Comparison of ENCODE assay signal across 30 mouse cellular contexts in genomic region chr4:108182278-108182677, GRCm38 (mm10). TPM values are rescaled to one million over a fixed set of nuclear protein-coding genes. Genes with fewer than 3 reads are reported as not detected.
DNase-seq lines count a peak whose midpoint lies in the region; ATAC-seq and TF ChIP-seq lines count a peak whose summit lies in the region.
"Had no signal": no experiment of that assay in that cellular context is flagged by ENCODE, and none has a peak within 500 bp of the region (broad histone marks: within the 10 kb centered on the region; RNA-seq: fewer than 3 reads in every experiment).

No protein-coding gene starts in this region.

- 0 out of 2 replicates have a peak, but pooled peaks have one; percentile 25 for TF ChIP-seq EP300 in ES-Bruce4 (IDR thresholded peaks at IDR 0.05; ENCODE audit: insufficient read depth, low read depth, low read length)

- H3K4me3 ChIP-seq in ES-Bruce4 (ENCODE audit: low read depth, low read length) (no peak overlapping the region), ES-E14 (ENCODE audit: insufficient read depth in 1 of 2, low read depth in 1 of 2, low read length in 2 of 2, poor library complexity in 1 of 2, severe bottlenecking in 1 of 2) (no peak overlapping the region)
- no peak overlapping the region for H3K4me3 ChIP-seq in intestine, postnatal 0 days (ENCODE audit: low read depth, low read length)
- H3K4me3 ChIP-seq: embryonic facial prominence, embryonic 10.5 days; embryonic facial prominence, embryonic 13.5 days; erythroblast, embryonic 14.5 days; forebrain, embryonic 12.5 days; forebrain, embryonic 15.5 days; heart, adult 2 months; heart, embryonic 10.5 days; hindbrain, embryonic 12.5 days; hindbrain, embryonic 15.5 days had no signal

- H3K36me3 ChIP-seq in ES-Bruce4 (ENCODE audit: control insufficient read depth, insufficient read depth, low read length, poor library complexity, severe bottlenecking) (peaks cover 22% of the 10 kb centered on the region), ES-E14 (ENCODE audit: control insufficient read depth, insufficient read depth, low read length, poor library complexity, severe bottlenecking) (peaks cover 40% of the 10 kb centered on the region)
- H3K36me3 ChIP-seq in intestine, postnatal 0 days (ENCODE audit: control insufficient read depth, insufficient read depth): peaks cover 2% of the 10 kb centered on the region; the same call in 1 of the 2 replicates
- H3K36me3 ChIP-seq: forebrain, embryonic 12.5 days; forebrain, embryonic 15.5 days; G1E; heart, embryonic 10.5 days; hindbrain, embryonic 12.5 days; hindbrain, embryonic 15.5 days had no signal

- DNase-seq in ES-E14 (ENCODE audit: low read depth, low spot score) (peak; percentile 90), ZHBTc4 (ENCODE audit: low read depth, low spot score) (peak; percentile 97)
- DNase-seq in adrenal gland, adult 2 months: no peak
- no peak for DNase-seq in left cerebral cortex, postnatal 36 days (ENCODE audit: low spot score in 2 of 2)
- DNase-seq: adrenal gland, postnatal 14 days; cerebellum, adult 11-12 months; cerebellum, adult 8-10 months; cerebellum, postnatal 10 days; cerebellum, postnatal 36 days; embryo, embryonic 11 days; gastrocnemius, postnatal 25 days; heart, adult 2 months; kidney, adult 11 months had no signal

- no peak for TF ChIP-seq POLR2A in ES-Bruce4 (IDR thresholded peaks at IDR 0.05; ENCODE audit: insufficient read depth, low read length)

- H3K27me3 ChIP-seq in ES-Bruce4 (ENCODE audit: control insufficient read depth, insufficient read depth, low read length, poor library complexity, severe bottlenecking): no peaks in the 10 kb centered on the region; the same call in 1 of the 2 replicates
- H3K27me3 ChIP-seq in intestine, postnatal 0 days (replicated peaks; ENCODE audit: control insufficient read depth, insufficient read depth, low read length): no peaks in the 10 kb centered on the region
- H3K27me3 ChIP-seq: embryonic facial prominence, embryonic 13.5 days; forebrain, embryonic 12.5 days; forebrain, embryonic 15.5 days; hindbrain, embryonic 12.5 days; hindbrain, embryonic 15.5 days; Patski had no signal

- no peak for TF ChIP-seq CTCF in ES-Bruce4 (IDR thresholded peaks at IDR 0.05; ENCODE audit: low read depth, low read length)
- no peak for TF ChIP-seq CTCF in intestine, postnatal 0 days (IDR thresholded peaks at IDR 0.05; ENCODE audit: low read depth)

- H3K4me2 ChIP-seq in intestine, postnatal 0 days (replicated peaks; ENCODE audit: low read depth): no peak overlapping the region
- H3K4me2 ChIP-seq: embryonic facial prominence, embryonic 13.5 days; forebrain, embryonic 12.5 days; forebrain, embryonic 15.5 days; hindbrain, embryonic 12.5 days; hindbrain, embryonic 15.5 days had no signal

- in situ Hi-C loops in ES-E14 (cut with MboI; ENCODE audit: low sequenced_read_pairs in 2 of 2, unreplicated experiment in 2 of 2): no loop called here

- no peak overlapping the region for H3K9ac ChIP-seq in ES-Bruce4 (ENCODE audit: low read depth, poor library complexity, severe bottlenecking)
- H3K9ac ChIP-seq in ES-E14 (ENCODE audit: insufficient read depth, low read depth, low read length, poor library complexity, severe bottlenecking): no peak overlapping the region
- no peak overlapping the region for H3K9ac ChIP-seq in intestine, postnatal 0 days (ENCODE audit: low read depth, low read length)
- H3K9ac ChIP-seq: embryonic facial prominence, embryonic 13.5 days; forebrain, embryonic 12.5 days; forebrain, embryonic 15.5 days; hindbrain, embryonic 12.5 days; hindbrain, embryonic 15.5 days had no signal

- 79% methylated on average over 1 of the region's 1 CpGs for WGBS in intestine, postnatal 0 days

- no peak for ATAC-seq in intestine, postnatal 0 days
- ATAC-seq: forebrain, embryonic 15.5 days; Patski had no signal

- H3K9me3 ChIP-seq in ES-Bruce4 (replicated peaks; ENCODE audit: control insufficient read depth, insufficient read depth, low read length, poor library complexity, severe bottlenecking): peaks cover 5% of the 10 kb centered on the region; the same call in 1 of the 2 replicates
- no peaks in the 10 kb centered on the region for H3K9me3 ChIP-seq in ES-E14 (ENCODE audit: control insufficient read depth, insufficient read depth, low read depth, low read length)
- no peaks in the 10 kb centered on the region for H3K9me3 ChIP-seq in intestine, postnatal 0 days (ENCODE audit: control insufficient read depth)
- H3K9me3 ChIP-seq: embryonic facial prominence, embryonic 10.5 days; embryonic facial prominence, embryonic 13.5 days; forebrain, embryonic 12.5 days; forebrain, embryonic 15.5 days; G1E; heart, embryonic 10.5 days; hindbrain, embryonic 12.5 days; hindbrain, embryonic 15.5 days had no signal

- intact Hi-C loops in left cerebral cortex, postnatal 36 days (cut with DNase I): no loop called here

- H3K27ac ChIP-seq in ES-Bruce4 (ENCODE audit: insufficient read depth, low read length) (0 out of 2 replicates have a peak overlapping the region, but pooled peaks have one; percentile 40), ES-E14 (ENCODE audit: insufficient read depth, low read depth, low read length, poor library complexity, severe bottlenecking) (peak overlapping the region; percentile 63; the same call in 1 of the 2 replicates)
- no peak overlapping the region for H3K27ac ChIP-seq in intestine, postnatal 0 days (ENCODE audit: low read depth, low read length)
- H3K27ac ChIP-seq: embryonic facial prominence, embryonic 10.5 days; embryonic facial prominence, embryonic 13.5 days; forebrain, embryonic 12.5 days; forebrain, embryonic 15.5 days; heart, adult 2 months; heart, embryonic 10.5 days; hindbrain, embryonic 12.5 days; hindbrain, embryonic 15.5 days had no signal

- peaks cover 3% of the 10 kb centered on the region for H3K4me1 ChIP-seq in ES-Bruce4 (ENCODE audit: control insufficient read depth, insufficient read depth, low read length)
- H3K4me1 ChIP-seq in ES-E14 (ENCODE audit: control insufficient read depth in 2 of 2, insufficient read depth in 2 of 2, low read length in 2 of 2, poor library complexity in 1 of 2): peaks cover 3 to 14% of the 10 kb centered on the region in 2 experiments; a peak in 3 of 4 replicates
- no peaks in the 10 kb centered on the region for H3K4me1 ChIP-seq in intestine, postnatal 0 days (replicated peaks; ENCODE audit: control insufficient read depth, insufficient read depth, low read length)
- H3K4me1 ChIP-seq: embryonic facial prominence, embryonic 10.5 days; embryonic facial prominence, embryonic 13.5 days; forebrain, embryonic 12.5 days; forebrain, embryonic 15.5 days; heart, embryonic 10.5 days; hindbrain, embryonic 12.5 days; hindbrain, embryonic 15.5 days had no signal

TF ChIP-seq in ES-E14, 5 proteins besides CTCF, POLR2A, EP300 and RAD21:
- 0 out of 2 replicates have a peak, but pooled peaks have one; percentile 66 for TF ChIP-seq CHD2 (IDR thresholded peaks at IDR 0.05; ENCODE audit: low read depth, low read length)
- no peak for TF ChIP-seq ZC3H11A (IDR thresholded peaks at IDR 0.05; ENCODE audit: borderline replicate concordance, low read depth, low read length)
- no peak for TF ChIP-seq MAFK (IDR thresholded peaks at IDR 0.05; ENCODE audit: insufficient read depth, low read depth, low read length)
- no peak for TF ChIP-seq HCFC1 (IDR thresholded peaks at IDR 0.05; ENCODE audit: borderline replicate concordance, insufficient read depth, low read length)
TF ChIP-seq in ES-E14: peak in this region for 1.

RNA-seq across cellular contexts. Expression of gene Echdc2, which starts 17.0 kb away (rescaled TPM):
- 51.1 and 52.8 TPM in 2 replicates for polyA plus RNA-seq in ES-Bruce4 (2011; ENCODE audit: insufficient read depth, insufficient read length, low read depth, missing spikeins)
- 37.9 and 50.8 TPM in 2 replicates for total RNA-seq in ES-E14 (2012; rRNA removed)
- total RNA-seq in adrenal gland, adult 2 months (2021): 10 to 100 TPM; 23.0 to 26.4 TPM
- polyA plus RNA-seq in adrenal gland, adult 2 months (2012; rRNA removed): 82.2 and 91.8 TPM in 2 replicates
- 10 to 100 TPM; 10.9 to 13.3 TPM for total RNA-seq in left cerebral cortex, postnatal 36 days (2021)
- polyA plus RNA-seq in intestine, postnatal 0 days (2015; fragmentation: Nextera tagmentation; extraction: Ambion mirVana): 20.6 and 20.8 TPM in 2 replicates
- polyA plus RNA-seq: G1E had no signal

RNA-seq across cellular contexts. Expression of gene Zyg11a, which starts 35.6 kb away (rescaled TPM):
- polyA plus RNA-seq in ES-Bruce4 (2011; ENCODE audit: insufficient read depth, insufficient read length, low read depth, missing spikeins): 22.3 and 23.2 TPM in 2 replicates
- 10.4 and 12.8 TPM in 2 replicates for total RNA-seq in ES-E14 (2012; rRNA removed)
- 1 to 10 TPM in 1 of 2 experiments, under 1 TPM in 1; 0.32 to 3.8 TPM for total RNA-seq in adrenal gland, adult 2 months (2021)
- 0.24 and 0.98 TPM in 2 replicates for polyA plus RNA-seq in adrenal gland, adult 2 months (2012; rRNA removed)
- total RNA-seq in left cerebral cortex, postnatal 36 days (2021): not detected
- 0.10 and 0.18 TPM in 2 replicates for polyA plus RNA-seq in intestine, postnatal 0 days (2015; fragmentation: Nextera tagmentation; extraction: Ambion mirVana)
- total RNA-seq: G1E; heart, postnatal 25 days; hematopoietic stem cell, adult 5-6 weeks had no signal
- polyA plus RNA-seq: cortical plate, adult 2 months; embryonic facial prominence, embryonic 10.5 days; erythroblast, embryonic 14.5 days; forebrain, embryonic 12.5 days; forebrain, embryonic 15.5 days; G1E; heart, embryonic 10.5 days; heart, embryonic 14.5 days; heart, postnatal 0 days; hindbrain, embryonic 12.5 days had no signal

RNA-seq across cellular contexts. Expression of gene Scp2, which starts 37.5 kb away (rescaled TPM):
- polyA plus RNA-seq in ES-Bruce4 (2011; ENCODE audit: insufficient read depth, insufficient read length, low read depth, missing spikeins): 54.4 and 62.8 TPM in 2 replicates
- total RNA-seq in ES-E14 (2012; rRNA removed): 50.4 and 65.9 TPM in 2 replicates
- total RNA-seq in adrenal gland, adult 2 months (2021): 100 to 1,000 TPM; 265 to 443 TPM
- 70.2 and 70.8 TPM in 2 replicates for polyA plus RNA-seq in adrenal gland, adult 2 months (2012; rRNA removed)
- 100 to 1,000 TPM in 1 of 2 experiments, 10 to 100 TPM in 1; 84.0 to 115 TPM for total RNA-seq in left cerebral cortex, postnatal 36 days (2021)
- 943 and 956 TPM in 2 replicates for polyA plus RNA-seq in intestine, postnatal 0 days (2015; fragmentation: Nextera tagmentation; extraction: Ambion mirVana)

Comparison
In these comparisons a context has a peak if more than half of its experiments do, and no peak if none do; other contexts are left out.
1. DNase-seq: peak in ES-E14 (single experiment) and ZHBTc4 (single experiment); none in adrenal gland, adult 2 months (single experiment) and left cerebral cortex, postnatal 36 days (0 of 2).